Mouse (Mus musculus) testis, adult 2 months (tissue): ENCODE measurements around the gene Cplx2. TPM values are rescaled to one million over a fixed set of nuclear protein-coding genes. Genes with fewer than 3 reads are reported as not detected.
A peak's percentile ranks its signal among the peaks of the same experiment; 100 is the strongest.

Experiments
- H3K27ac ChIP-seq: fragments of 200-500 bp; 2 replicates; pipeline ENCODE4 v1.5.1; 2012; ENCODE audit warnings: low read depth, low read length; ENCODE audit not compliant: control insufficient read depth, insufficient read depth
- H3K27me3 ChIP-seq: fragments of 200-500 bp; 2 replicates; pipeline ENCODE4 v1.6.1; 2012; ENCODE audit warnings: mild to moderate bottlenecking, low read length, moderate library complexity; ENCODE audit not compliant: control insufficient read depth, insufficient read depth
- H3K36me3 ChIP-seq: fragments of 200-500 bp; 2 replicates; pipeline ENCODE4 v1.6.1; 2012; ENCODE audit warnings: mild to moderate bottlenecking, low read length; ENCODE audit not compliant: control insufficient read depth, insufficient read depth
- H3K4me1 ChIP-seq: fragments of 200-500 bp; 2 replicates; pipeline ENCODE4 v1.6.1; 2012; ENCODE audit warnings: low read length; ENCODE audit not compliant: control insufficient read depth, insufficient read depth
- H3K4me3 ChIP-seq: fragments of 200-500 bp; 2 replicates; pipeline ENCODE4 v1.5.1; 2012; ENCODE audit warnings: low read depth, mild to moderate bottlenecking, low read length, moderate library complexity, mixed read lengths; ENCODE audit not compliant: control insufficient read depth
- CTCF ChIP-seq: fragments of 200-500 bp; IDR thresholded peaks from 2 replicates; pipeline ENCODE4 v1.5.1; 2012; ENCODE audit warnings: low read depth, mild to moderate bottlenecking, inconsistent platforms, low read length, moderate library complexity; ENCODE audit not compliant: control insufficient read depth, insufficient read depth, insufficient replicate concordance
- POLR2A ChIP-seq: fragments of 200-500 bp; IDR thresholded peaks from 2 replicates; pipeline ENCODE4 v1.6.1; 2012; ENCODE audit warnings: low read depth, mild to moderate bottlenecking, inconsistent platforms, low read length, moderate library complexity; ENCODE audit not compliant: control insufficient read depth
- polyA plus RNA-seq: library from polyadenylated mRNA; depleted of rRNA; stranded (reverse); fragments of >200 nt; gene quantifications from 2 replicates; pipeline ENCODE4 v1.2.3, GENCODE M21; 2012; rRNA removed

The Cplx2 gene
- polyA plus RNA-seq, result 0.23 and 0.31 TPM in 2 replicates

GRCm38 (mm10) chr13:54371049-54371386, at the start of gene Cplx2:
TSS of gene Cplx2 (plus strand) at chr13:54371349.
- H3K4me1 ChIP-seq, result peaks cover 5% of the 10 kb centered on the region
- TF ChIP-seq POLR2A (no peak), CTCF (no peak)
- H3K27me3 ChIP-seq, result no peaks in the 10 kb centered on the region; the same call in 1 of the 2 replicates
- H3K27ac ChIP-seq, result no peak within 1 kb of the TSS
- no peaks in the 10 kb centered on the region for H3K36me3 ChIP-seq
- H3K4me3 ChIP-seq, result no peak within 1 kb of the TSS; the same call in 1 of the 2 replicates

DNA sequence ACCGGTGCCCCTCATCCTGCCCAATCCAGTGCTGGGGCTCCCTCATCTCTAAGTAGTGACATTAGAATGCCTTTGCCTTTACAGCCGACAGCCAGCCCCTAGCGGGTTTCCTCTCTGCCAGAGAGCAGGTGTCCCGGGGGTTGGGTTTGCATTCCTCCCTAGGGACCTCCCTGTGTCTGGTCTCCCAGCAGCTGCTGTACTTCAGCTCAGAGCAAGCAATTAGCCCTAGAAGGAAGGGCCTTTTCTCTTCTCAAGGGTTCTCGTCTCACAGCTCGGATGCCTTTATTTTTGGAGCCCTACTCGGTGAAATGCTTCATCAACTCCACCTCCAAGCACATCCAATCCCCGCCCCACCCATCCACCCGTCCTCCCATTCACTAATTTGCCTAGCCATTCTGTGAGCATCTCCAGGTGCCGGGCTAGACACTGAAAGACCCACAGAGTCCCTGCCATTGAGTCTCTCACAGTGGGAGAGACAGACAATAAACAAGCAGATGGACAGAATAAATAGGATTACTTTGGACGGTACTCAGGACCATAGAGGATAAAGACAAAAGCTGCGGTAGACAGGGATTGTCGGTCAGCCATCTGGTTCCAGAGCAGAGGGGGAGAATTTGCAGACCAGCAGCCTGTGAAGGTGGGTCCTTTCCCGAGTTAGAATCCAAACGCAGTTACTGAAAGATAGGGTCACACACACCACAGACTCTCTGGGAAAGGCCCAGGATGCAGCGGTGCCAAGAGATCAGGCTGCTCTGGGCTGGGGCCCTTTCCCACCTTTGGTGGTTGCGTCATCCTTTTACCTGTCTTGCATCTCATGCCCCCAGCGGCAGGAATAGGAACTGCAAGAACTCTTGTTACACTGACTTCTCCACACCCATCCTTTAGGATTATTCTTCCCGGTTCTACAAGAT, 48.5 kb upstream of the Cplx2 start:
- no peaks in the 10 kb centered on the region for H3K27me3 ChIP-seq
- TF ChIP-seq POLR2A (no peak), CTCF (peak; percentile 74)
- no peak overlapping the region for H3K4me3 ChIP-seq
- peaks cover 17% of the 10 kb centered on the region for H3K4me1 ChIP-seq
- no peak overlapping the region for H3K27ac ChIP-seq
- H3K36me3 ChIP-seq, result no peaks in the 10 kb centered on the region

- H3K4me3 ChIP-seq, result no peak overlapping the region
- H3K4me1 ChIP-seq, result peaks cover 17% of the 10 kb centered on the region
- H3K36me3 ChIP-seq, result no peaks in the 10 kb centered on the region
- H3K27ac ChIP-seq, result no peak overlapping the region
- no peaks in the 10 kb centered on the region for H3K27me3 ChIP-seq
- TF ChIP-seq CTCF, result no peak
Measured at GRCm38 (mm10) chr13:54323307-54324165, 47.6 kb upstream of the Cplx2 start.

- H3K36me3 ChIP-seq, result no peaks in the 10 kb centered on the region
- no peak overlapping the region for H3K27ac ChIP-seq
- H3K4me1 ChIP-seq, result peaks cover 17% of the 10 kb centered on the region
- H3K4me3 ChIP-seq, result no peak overlapping the region
- no peak for TF ChIP-seq POLR2A
- no peak for TF ChIP-seq CTCF
- H3K27me3 ChIP-seq, result no peaks in the 10 kb centered on the region
Measured at GRCm38 (mm10) chr13:54324178-54324577, 47.0 kb upstream of the Cplx2 start.

- Histone ChIP-seq H3K27ac (no peak overlapping the region), H3K36me3 (no peaks in the 10 kb centered on the region), H3K4me3 (no peak overlapping the region), H3K4me1 (peaks cover 13% of the 10 kb centered on the region), H3K27me3 (no peaks in the 10 kb centered on the region)
- no peak for TF ChIP-seq POLR2A
Measured at GRCm38 (mm10) chr13:54325814-54326213, 45.3 kb upstream of the Cplx2 start.

DNA sequence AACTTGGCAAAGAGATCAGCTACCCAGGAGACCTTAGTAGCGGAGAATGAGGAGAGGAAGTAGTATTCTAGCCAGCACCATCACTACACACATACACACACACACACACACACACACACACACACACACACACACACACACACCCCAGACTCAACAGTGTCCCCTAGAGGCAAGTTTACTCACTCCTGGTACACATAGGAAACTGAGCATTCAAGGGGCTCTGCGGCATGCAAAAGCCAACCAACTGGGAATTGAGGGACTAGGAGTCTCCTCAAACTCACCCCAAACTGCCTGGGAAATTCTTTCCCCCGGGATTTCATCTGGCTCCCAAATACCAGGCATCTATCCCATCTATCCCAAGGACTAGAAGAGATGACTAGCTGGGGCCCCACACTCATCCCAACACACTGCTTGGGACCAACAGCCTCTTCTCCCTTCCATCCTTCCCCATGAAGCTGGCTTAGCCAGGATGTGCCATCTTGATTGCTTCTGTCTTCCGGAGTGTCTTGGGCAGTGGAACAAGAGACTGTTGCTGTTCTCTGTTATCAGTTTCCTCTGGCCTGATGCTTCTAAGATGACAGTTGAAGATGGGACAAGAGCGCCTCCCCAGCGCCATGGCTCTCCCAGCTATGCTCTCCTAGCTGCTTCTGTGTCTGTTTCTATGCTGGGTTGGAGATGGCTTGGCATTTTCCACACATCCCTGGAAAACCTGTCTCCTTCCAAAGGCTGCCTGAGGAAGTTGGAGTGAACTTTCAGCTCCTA, 44.3 kb upstream of the Cplx2 start:
- Histone ChIP-seq H3K27ac (no peak overlapping the region), H3K4me3 (no peak overlapping the region), H3K27me3 (no peaks in the 10 kb centered on the region), H3K4me1 (peaks cover 6% of the 10 kb centered on the region), H3K36me3 (no peaks in the 10 kb centered on the region)
- TF ChIP-seq CTCF (no peak), POLR2A (no peak)

GRCm38 (mm10) chr13:54328029-54328428, 43.1 kb upstream of the Cplx2 start:
- Histone ChIP-seq H3K4me1 (no peaks in the 10 kb centered on the region), H3K27ac (no peak overlapping the region), H3K36me3 (no peaks in the 10 kb centered on the region), H3K4me3 (no peak overlapping the region), H3K27me3 (no peaks in the 10 kb centered on the region)
- TF ChIP-seq POLR2A (no peak), CTCF (no peak)
